Mouse (Mus musculus): ENCODE measurements at regions not wholly inside any gene's neighbourhood (a gene's known extent, or its start where the extent isn't known, plus 50 kb on each side); places are given as distances from the start of the nearest gene placed in this dataset.

- in situ Hi-C loops (cut with MboI; ENCODE audit: low pct_unique_long_range_greater_than_20kb in 1 of 2, low sequenced_read_pairs in 2 of 2, unreplicated experiment in 1 of 2), result no loop called here
These were observed 52.4 kb upstream of the Adcy1 start for GRCm38 (mm10) chr11:7010858-7011257.

- in situ Hi-C loops (cut with MboI; ENCODE audit: low pct_unique_long_range_greater_than_20kb in 1 of 2, low sequenced_read_pairs in 2 of 2, unreplicated experiment in 1 of 2), result no loop called here
These were observed 64.0 kb upstream of the Adcy1 start for GRCm38 (mm10) chr11:6999329-6999728.

- in situ Hi-C loops (cut with MboI; ENCODE audit: low pct_unique_long_range_greater_than_20kb in 1 of 2, low sequenced_read_pairs in 2 of 2, unreplicated experiment in 1 of 2), result no loop called here
These were observed 64.5 kb upstream of the Adcy1 start for GRCm38 (mm10) chr11:6998810-6999209.

GRCm38 (mm10) chr11:6997508-6997907, 65.8 kb upstream of the Adcy1 start:
- in situ Hi-C loops (cut with MboI; ENCODE audit: low pct_unique_long_range_greater_than_20kb in 1 of 2, low sequenced_read_pairs in 2 of 2, unreplicated experiment in 1 of 2), result no loop called here

- in situ Hi-C loops (cut with MboI; ENCODE audit: low pct_unique_long_range_greater_than_20kb in 1 of 2, low sequenced_read_pairs in 2 of 2, unreplicated experiment in 1 of 2), result no loop called here
These were observed 69.6 kb upstream of the Adcy1 start for GRCm38 (mm10) chr11:6993731-6994130.

GRCm38 (mm10) chr11:6991626-6992025, 71.7 kb upstream of the Adcy1 start:
- in situ Hi-C loops (cut with MboI; ENCODE audit: low pct_unique_long_range_greater_than_20kb in 1 of 2, low sequenced_read_pairs in 2 of 2, unreplicated experiment in 1 of 2), result no loop called here

- in situ Hi-C loops (cut with MboI; ENCODE audit: low pct_unique_long_range_greater_than_20kb in 1 of 2, low sequenced_read_pairs in 2 of 2, unreplicated experiment in 1 of 2), result no loop called here
These were observed 72.6 kb upstream of the Adcy1 start for GRCm38 (mm10) chr11:6990711-6991110.

DNA sequence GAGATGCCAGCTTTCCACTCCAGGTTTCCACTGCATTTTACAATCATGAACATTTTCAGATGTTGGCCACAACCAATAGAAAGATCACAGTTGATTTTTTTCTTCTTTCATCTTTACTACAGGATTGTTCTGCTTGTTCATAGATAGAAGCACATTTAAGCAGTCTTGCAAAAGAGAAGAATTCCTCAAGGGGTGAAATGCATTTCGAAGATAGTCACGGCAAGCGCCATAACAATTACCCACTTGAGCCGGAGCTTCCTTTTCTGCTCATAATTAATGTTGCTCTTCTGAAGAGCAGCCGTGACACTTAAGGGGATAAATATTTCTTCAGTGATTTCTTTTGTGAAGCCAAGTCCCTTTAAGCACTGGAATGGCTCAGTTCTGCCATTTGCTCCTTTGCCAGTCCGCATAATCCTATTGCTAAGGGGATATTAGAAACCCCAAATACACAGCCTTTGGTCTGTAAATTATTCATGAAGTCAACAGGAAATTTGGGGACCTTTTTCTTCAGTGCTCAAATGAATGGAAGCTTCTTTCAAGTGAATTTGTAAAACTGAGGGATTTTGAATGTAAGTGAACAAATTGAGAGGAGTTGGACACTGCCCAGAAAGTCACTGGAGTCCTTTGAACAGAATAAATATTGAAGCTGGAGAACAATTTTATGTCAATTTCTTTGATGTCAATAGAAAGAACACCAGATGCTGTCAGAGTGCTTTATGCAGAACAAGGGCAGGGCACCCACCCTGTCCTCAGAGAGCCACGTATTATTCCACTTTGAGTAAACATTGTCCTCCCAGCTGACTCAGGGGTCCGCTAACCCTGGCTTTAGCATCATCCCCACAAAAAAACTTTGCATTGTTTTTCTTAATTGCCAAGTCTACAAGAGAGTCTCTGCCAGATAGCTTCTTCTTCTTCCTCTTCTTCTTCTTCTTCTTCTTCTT, 74.1 kb upstream of the Adcy1 start:
- in situ Hi-C loops (cut with MboI; ENCODE audit: low pct_unique_long_range_greater_than_20kb in 1 of 2, low sequenced_read_pairs in 2 of 2, unreplicated experiment in 1 of 2), result no loop called here

GRCm38 (mm10) chr11:6987995-6988394, 75.3 kb upstream of the Adcy1 start:
- in situ Hi-C loops (cut with MboI; ENCODE audit: low pct_unique_long_range_greater_than_20kb in 1 of 2, low sequenced_read_pairs in 2 of 2, unreplicated experiment in 1 of 2), result no loop called here

- in situ Hi-C loops (cut with MboI; ENCODE audit: low pct_unique_long_range_greater_than_20kb in 1 of 2, low sequenced_read_pairs in 2 of 2, unreplicated experiment in 1 of 2), result no loop called here
These were observed 76.2 kb upstream of the Adcy1 start for GRCm38 (mm10) chr11:6987105-6987504.

DNA sequence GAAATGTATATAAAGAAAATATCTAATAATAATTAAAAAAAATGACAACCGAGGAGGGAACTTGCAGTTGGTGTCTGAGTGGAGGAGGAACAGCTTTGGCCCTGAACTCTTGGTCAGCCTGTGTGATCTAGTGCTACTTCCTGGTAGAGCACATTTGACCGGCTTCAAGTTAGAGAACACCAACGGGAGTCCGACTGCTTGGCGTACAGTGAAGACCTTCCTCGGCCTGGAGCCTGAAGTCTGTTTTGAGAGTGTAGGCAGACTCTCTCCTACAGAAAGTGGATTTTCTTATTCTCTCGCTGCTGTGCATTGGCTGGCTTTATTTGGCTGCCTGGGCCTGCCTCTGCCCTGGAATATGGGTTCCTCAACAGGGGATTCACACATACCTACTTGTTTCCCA, 81.2 kb upstream of the Adcy1 start:
- in situ Hi-C loops (cut with MboI; ENCODE audit: low pct_unique_long_range_greater_than_20kb in 1 of 2, low sequenced_read_pairs in 2 of 2, unreplicated experiment in 1 of 2), result no loop called here

DNA sequence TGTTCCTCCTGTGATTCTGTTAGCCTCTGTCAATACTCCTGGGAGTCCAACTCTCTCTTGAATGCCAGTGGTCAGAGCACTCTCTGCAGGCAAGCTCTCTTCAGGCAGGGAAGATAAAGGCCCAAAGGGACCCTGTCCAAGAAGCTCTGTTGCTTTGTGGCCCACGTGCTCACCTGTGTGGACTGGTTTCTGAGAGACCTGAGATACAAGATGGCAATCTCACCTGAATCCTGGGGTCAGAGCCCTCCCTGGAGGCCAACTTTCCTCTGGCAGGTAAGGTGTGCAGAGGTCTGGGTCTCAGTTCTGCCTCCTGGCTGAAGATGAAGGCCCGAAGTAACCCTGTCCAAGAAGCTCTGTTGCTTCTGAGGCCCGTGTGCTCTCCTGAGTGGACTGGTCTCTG, 83.6 kb upstream of the Adcy1 start:
- in situ Hi-C loops (cut with MboI; ENCODE audit: low pct_unique_long_range_greater_than_20kb in 1 of 2, low sequenced_read_pairs in 2 of 2, unreplicated experiment in 1 of 2), result no loop called here

DNA sequence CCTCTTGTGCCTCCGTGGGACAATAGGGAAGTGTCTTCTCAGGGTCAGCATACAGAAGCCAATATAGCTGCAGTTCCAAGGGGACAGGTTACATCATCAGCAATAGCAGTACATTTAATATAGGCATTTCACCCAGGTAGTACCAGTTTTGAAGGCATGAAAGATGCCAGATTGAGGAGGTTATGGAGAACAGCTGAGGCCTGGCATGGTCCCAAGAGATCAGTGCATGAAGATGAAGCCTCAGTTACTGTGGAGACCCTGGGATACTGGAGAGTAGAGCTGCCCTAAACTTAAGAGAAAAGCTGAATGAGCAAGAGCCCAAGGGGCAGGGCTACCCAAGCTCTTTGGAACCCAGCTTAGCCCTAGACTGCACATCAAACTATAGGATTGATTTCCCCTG, 94.1 kb upstream of the Adcy1 start:
- in situ Hi-C loops (cut with MboI; ENCODE audit: low pct_unique_long_range_greater_than_20kb in 1 of 2, low sequenced_read_pairs in 2 of 2, unreplicated experiment in 1 of 2), result no loop called here

GRCm38 (mm10) chr11:6966968-6967367, 96.3 kb upstream of the Adcy1 start:
- in situ Hi-C loops (cut with MboI; ENCODE audit: low pct_unique_long_range_greater_than_20kb in 1 of 2, low sequenced_read_pairs in 2 of 2, unreplicated experiment in 1 of 2), result no loop called here

DNA sequence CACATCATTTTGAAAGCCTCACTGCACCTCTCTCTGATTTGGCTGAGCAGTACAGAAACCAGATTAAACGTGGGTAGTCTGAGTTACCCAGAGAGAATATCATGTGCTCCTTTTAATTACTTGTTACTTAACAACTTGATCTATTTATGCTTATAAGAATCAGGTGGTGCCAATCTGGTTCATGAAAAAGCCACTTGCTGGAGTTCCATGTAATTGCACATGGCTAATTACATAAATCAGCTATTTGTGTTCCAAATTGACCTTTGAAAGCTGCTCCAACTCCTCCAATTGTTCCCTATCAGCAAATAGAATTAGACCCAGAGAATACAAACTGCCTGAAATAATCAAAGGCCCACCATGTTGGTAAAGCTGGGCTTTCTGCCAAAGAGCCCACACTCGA, 98.8 kb upstream of the Adcy1 start:
- in situ Hi-C loops (cut with MboI; ENCODE audit: low pct_unique_long_range_greater_than_20kb in 1 of 2, low sequenced_read_pairs in 2 of 2, unreplicated experiment in 1 of 2), result no loop called here

DNA sequence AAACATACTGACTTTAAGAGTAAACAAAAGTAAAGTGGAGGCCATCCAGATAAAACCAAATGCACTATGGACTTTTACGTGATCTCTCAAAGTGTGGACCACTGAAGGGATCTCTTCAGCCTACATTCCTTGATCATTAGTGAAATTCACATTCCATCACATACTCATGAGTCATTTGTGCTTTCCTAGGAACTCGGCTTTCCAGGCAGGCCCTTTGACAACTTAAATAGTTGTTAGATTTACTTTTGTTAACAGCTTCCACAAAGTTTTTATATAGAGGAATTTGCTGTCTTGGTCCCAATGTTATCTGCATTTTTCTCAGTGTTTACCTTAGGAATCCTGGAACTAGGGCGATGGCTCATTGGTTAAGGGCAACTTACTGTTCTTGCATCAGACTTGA, 99.7 kb upstream of the Adcy1 start:
- in situ Hi-C loops (cut with MboI; ENCODE audit: low pct_unique_long_range_greater_than_20kb in 1 of 2, low sequenced_read_pairs in 2 of 2, unreplicated experiment in 1 of 2), result no loop called here

DNA sequence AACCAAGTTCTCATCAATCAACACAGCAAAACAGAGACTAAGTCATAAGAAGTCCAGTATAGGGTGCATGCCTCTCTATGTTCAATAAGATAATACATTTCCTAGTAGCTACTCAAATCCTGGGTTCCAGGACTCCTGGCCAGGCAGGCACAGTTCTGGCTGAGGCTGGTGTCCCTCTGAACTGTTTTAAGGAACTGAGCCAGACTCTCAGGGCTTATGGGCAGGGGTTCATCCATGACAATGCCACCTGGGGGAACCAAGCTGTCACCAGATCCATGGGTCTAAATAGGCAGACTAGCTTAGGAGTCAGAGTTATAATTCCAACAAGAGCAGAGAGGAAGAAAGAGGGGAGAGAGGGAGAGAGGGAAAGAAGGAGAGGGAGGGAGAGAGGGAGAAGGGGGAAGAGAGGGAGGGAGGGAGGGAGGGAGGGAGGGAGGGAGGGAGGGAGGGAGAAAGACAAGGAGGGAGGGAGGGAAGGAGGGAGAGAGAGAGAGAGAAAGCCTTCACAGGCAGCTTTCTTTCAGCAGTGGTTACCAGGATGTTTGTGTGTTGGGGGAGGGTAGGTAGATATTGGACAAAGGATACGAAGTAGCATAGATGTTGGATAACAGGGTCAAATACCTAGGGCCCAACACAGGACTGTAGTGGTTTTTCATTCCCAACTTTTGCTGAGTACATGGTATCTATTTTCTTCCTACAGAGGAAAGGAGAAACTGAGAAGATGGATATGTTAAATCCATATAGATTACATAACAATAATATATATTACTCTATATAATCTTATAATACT, 100.3 kb upstream of the Adcy1 start:
- in situ Hi-C loops (cut with MboI; ENCODE audit: low pct_unique_long_range_greater_than_20kb in 1 of 2, low sequenced_read_pairs in 2 of 2, unreplicated experiment in 1 of 2), result no loop called here

- in situ Hi-C loops (cut with MboI; ENCODE audit: low pct_unique_long_range_greater_than_20kb in 1 of 2, low sequenced_read_pairs in 2 of 2, unreplicated experiment in 1 of 2), result no loop called here
These were observed 101.0 kb upstream of the Adcy1 start for GRCm38 (mm10) chr11:6962322-6962721.

DNA sequence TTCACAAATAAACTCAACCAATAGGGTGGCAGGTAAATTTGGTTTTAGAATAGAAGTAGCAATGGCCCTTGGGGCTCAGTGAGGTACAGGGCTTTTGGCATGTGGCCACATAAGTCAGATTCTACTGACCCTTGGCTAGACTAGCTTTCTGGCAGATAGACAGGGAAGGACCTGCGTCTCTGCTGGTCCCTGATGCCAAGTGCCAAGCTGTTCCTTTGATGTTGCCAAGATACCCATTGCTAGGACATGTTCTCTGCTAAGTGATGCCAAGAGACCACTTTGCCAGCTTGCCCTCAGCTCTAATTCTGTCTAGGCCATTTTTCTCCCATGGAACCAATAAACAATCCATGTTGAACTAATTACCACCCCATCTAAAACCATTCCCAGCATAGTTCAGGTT, 110.5 kb upstream of the Adcy1 start:
- in situ Hi-C loops (cut with MboI; ENCODE audit: low pct_unique_long_range_greater_than_20kb in 1 of 2, low sequenced_read_pairs in 2 of 2, unreplicated experiment in 1 of 2), result no loop called here

DNA sequence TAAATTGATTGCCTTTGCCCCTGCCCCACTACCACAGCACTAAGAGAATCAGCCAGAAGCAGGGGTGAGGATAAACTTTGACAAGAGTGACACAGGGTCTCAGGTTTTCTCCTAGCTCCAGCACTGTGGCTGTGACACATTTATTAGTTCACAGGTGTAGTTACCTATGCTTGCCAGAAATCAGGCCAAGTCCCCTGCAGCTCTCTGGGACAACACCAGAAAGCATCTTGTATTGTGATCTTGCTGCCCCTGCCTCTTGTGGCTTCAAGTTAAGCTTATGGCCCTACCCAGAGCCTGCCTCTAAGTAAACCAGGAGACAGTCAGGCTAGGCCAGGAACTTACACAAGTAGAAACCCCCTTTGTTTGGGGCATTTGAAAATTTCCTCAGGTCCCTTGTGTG, 111.9 kb upstream of the Adcy1 start:
- in situ Hi-C loops (cut with MboI; ENCODE audit: low pct_unique_long_range_greater_than_20kb in 1 of 2, low sequenced_read_pairs in 2 of 2, unreplicated experiment in 1 of 2), result no loop called here
